Mouse (Mus musculus) spleen, adult 2 months (tissue): ENCODE measurements around the gene Fgfr2.

ENCODE experiments used
- CTCF ChIP-seq: fragments of 200-500 bp; IDR thresholded peaks from 2 replicates; pipeline ENCODE4 v1.5.1; 2011; ENCODE audit warnings: mild to moderate bottlenecking, inconsistent platforms; ENCODE audit not compliant: insufficient read depth, insufficient read length, insufficient replicate concordance; ENCODE audit errors: extremely low read depth
- POLR2A ChIP-seq: fragments of 200-500 bp; IDR thresholded peaks from 2 replicates; pipeline ENCODE4 v1.6.1; 2011; ENCODE audit warnings: low read depth, low read length, inconsistent platforms

GRCm38 (mm10) chr7:132768498-132769344, 354.4 kb downstream of the Fgfr2 start:
- no peak for TF ChIP-seq CTCF
- no peak for TF ChIP-seq POLR2A
